Mouse (Mus musculus) liver, adult 2 months (tissue): ENCODE data around the gene Vsir. TPM values are rescaled to one million over a fixed set of nuclear protein-coding genes. Genes with fewer than 3 reads are reported as not detected.

Source experiments
- DNase-seq: peaks from one replicate; pipeline ENCODE4 v3.0.0-alpha.2; 2011; ENCODE audit warnings: low read depth, low spot score; ENCODE audit errors: extremely low read depth
- H3K27ac ChIP-seq: fragments of 200-500 bp; replicated peaks from 2 replicates; pipeline ENCODE4 v1.5.1; 2012; ENCODE audit warnings: low read depth, mild to moderate bottlenecking, control low read depth, inconsistent platforms, low read length; ENCODE audit not compliant: insufficient read depth
- H3K27me3 ChIP-seq: fragments of 200-500 bp; 2 replicates; pipeline ENCODE4 v1.6.1; 2012; ENCODE audit warnings: mild to moderate bottlenecking, moderate library complexity, low read length, inconsistent platforms; ENCODE audit not compliant: control insufficient read depth, insufficient read depth
- H3K36me3 ChIP-seq: fragments of 200-500 bp; 2 replicates; pipeline ENCODE4 v1.6.1; 2012; ENCODE audit warnings: low read length, inconsistent platforms; ENCODE audit not compliant: control insufficient read depth, insufficient read depth
- H3K4me1 ChIP-seq: fragments of 200-500 bp; 2 replicates; pipeline ENCODE4 v1.6.1; 2011; ENCODE audit warnings: low read length; ENCODE audit not compliant: control insufficient read depth, insufficient read depth
- H3K4me3 ChIP-seq: fragments of 200-500 bp; 2 replicates; pipeline ENCODE4 v1.5.1; 2011; ENCODE audit warnings: low read depth, mild to moderate bottlenecking, control low read depth, low read length, moderate library complexity; ENCODE audit not compliant: insufficient read depth
- H3K79me2 ChIP-seq: fragments of 200-500 bp; 2 replicates; pipeline ENCODE4 v1.6.1; 2012; ENCODE audit warnings: inconsistent platforms, mild to moderate bottlenecking, low read length, moderate library complexity; ENCODE audit not compliant: control insufficient read depth, insufficient read depth
- H3K9ac ChIP-seq: fragments of 200-500 bp; 2 replicates; pipeline ENCODE4 v1.6.1; 2012; ENCODE audit warnings: low read depth, mild to moderate bottlenecking, control low read depth, inconsistent platforms, low read length
- CTCF ChIP-seq: fragments of 200-500 bp; IDR thresholded peaks from 2 replicates; pipeline ENCODE4 v1.5.1; 2011; ENCODE audit warnings: low read depth, low read length, control low read depth
- POLR2A ChIP-seq: fragments of 200-500 bp; IDR thresholded peaks from 2 replicates; pipeline ENCODE4 v1.6.1; 2011; ENCODE audit warnings: low read length, control low read depth; ENCODE audit not compliant: insufficient read depth; ENCODE audit errors: extremely low read depth
- WGBS: fragments of 180-500 bp; shearing (Covaris S2); methylation state at CpG from one replicate; pipeline ENCODE4 v1.1.7; 2018; 5-methylcytosine and 5-hydroxymethylcytosine counted together
- polyA plus RNA-seq: library from polyadenylated mRNA; depleted of rRNA; stranded (reverse); fragments of >200 nt; gene quantifications from 2 replicates; pipeline ENCODE4 v1.2.3, GENCODE M21; 2012
- total RNA-seq: library from RNA; depleted of rRNA; stranded (reverse); fragments of >200 nt; gene quantifications from 2 replicates; pipeline ENCODE4 v1.2.3, GENCODE M21; 2014

The Vsir gene
- total and polyA plus RNA-seq, 2 experiments = 5.3 to 8.1 TPM

DNA sequence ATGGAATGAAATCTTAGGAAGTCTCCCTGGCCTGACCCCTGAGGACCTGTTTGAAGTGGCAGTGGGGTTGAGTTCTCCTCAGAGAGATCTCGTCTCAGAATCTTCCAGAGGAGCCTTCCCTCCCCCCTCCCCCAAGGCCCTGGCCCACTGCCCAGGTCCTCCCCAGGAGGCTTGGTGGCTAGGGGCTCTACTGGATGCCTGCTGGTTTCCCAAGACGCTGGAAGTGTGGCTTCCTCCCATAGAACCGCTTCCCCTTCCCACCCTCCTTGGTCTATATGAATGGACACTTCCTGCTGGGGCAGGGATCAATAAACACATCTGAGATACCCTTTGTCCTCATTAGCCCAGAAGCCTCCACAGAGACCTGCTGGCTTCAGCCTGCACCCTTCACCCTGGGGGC, 4.6 kb downstream of the Vsir start:
- no peak overlapping the region for H3K4me3 ChIP-seq
- H3K9ac ChIP-seq = peak overlapping the region; percentile 2; the same call in 1 of the 2 replicates
- H3K4me1 ChIP-seq = peaks cover 6% of the 10 kb centered on the region
- no peak for TF ChIP-seq POLR2A
- TF ChIP-seq CTCF = no peak
- 33% methylated on average over 3 of the region's 3 CpGs for WGBS
- H3K27me3 ChIP-seq = no peaks in the 10 kb centered on the region
- H3K79me2 ChIP-seq = no peaks in the 10 kb centered on the region
- DNase-seq = no peak
- peak overlapping the region; percentile 22 for H3K27ac ChIP-seq
- H3K36me3 ChIP-seq = no peaks in the 10 kb centered on the region

DNA sequence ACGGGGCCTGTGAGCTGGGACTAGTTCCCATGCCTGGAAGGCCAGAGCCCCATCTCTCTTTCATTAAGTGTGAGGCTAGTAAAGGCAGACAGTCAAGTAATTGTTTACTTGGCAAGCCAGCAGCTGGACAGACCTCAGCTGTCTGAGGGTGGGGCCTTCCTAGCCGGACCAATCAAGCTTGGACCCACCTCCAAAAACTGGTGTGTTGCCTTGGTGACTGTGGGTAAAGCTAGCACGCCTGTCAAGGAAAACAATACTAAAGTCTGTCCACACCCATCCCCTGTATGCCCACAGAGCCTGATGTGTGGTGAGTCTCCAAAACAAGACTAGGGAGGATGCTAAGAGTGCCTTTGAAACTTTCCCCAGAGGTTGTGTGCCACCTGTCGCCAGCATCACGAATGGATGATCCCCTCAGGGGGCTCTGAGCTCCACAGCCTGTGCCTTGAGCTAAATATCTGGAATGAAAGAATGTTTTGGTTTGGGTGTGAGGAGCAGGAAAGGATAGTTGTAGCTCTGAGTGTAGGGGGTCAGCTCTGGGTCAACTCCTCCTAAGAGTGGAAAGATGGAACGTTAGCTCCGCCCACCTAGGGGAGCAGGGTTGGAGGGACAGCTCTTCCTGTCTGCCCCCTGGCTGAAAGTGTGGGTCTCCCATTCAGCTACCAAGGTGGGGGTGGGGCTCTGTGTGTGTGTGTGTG, 5.3 kb downstream of the Vsir start:
- Histone ChIP-seq H3K27ac (peak overlapping the region; percentile 22; the same call in 1 of the 2 replicates), H3K79me2 (no peaks in the 10 kb centered on the region), H3K9ac (no peak overlapping the region), H3K4me3 (no peak overlapping the region), H3K4me1 (peaks cover 6% of the 10 kb centered on the region), H3K27me3 (no peaks in the 10 kb centered on the region), H3K36me3 (no peaks in the 10 kb centered on the region)
- 34% methylated on average over 7 of the region's 7 CpGs for WGBS
- DNase-seq = peak; percentile 72
- TF ChIP-seq CTCF (no peak), POLR2A (no peak)

DNA sequence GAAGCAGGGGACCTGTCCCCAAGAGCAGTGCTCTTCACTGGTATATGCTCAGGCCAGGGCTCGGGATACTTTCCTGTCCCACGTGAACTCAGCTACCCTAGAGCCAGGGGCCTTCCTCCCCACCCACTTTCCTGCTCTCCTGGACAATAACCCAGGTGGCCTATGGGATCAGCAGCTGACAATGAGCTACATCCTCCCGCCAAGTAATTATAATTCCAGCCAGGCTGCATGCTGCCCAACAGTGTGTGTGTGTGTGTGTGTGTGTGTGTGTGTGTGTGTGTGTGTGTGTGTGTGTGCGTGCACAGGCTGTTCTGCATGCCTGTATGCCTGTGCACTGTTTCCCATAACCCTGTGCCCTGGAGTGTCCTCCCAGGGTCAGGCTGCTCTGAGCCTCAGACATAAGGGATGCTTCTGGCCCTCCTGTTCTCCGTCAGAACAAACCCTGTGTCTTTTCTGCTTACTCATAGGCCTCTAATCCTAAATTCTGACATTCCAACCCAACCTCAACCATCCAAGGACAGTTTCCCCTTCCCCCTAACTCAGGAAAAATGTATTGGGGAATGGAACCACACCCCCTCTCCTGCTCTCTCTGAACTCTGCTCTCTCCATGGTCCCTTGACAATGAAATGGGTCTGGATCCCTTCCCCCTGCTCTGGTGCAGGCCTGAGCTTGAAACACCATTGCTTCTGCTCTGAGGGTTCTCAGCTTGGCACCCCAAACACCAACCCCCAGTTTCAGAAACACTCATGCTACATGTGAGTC, 6.8 kb downstream of the Vsir start:
- WGBS = 88% methylated on average over 5 of the region's 5 CpGs
- TF ChIP-seq POLR2A (no peak), CTCF (no peak)
- Histone ChIP-seq H3K79me2 (no peaks in the 10 kb centered on the region), H3K4me1 (peaks cover 6% of the 10 kb centered on the region), H3K27me3 (no peaks in the 10 kb centered on the region), H3K4me3 (no peak overlapping the region), H3K27ac (no peak overlapping the region), H3K9ac (no peak overlapping the region), H3K36me3 (no peaks in the 10 kb centered on the region)
- no peak for DNase-seq

DNA sequence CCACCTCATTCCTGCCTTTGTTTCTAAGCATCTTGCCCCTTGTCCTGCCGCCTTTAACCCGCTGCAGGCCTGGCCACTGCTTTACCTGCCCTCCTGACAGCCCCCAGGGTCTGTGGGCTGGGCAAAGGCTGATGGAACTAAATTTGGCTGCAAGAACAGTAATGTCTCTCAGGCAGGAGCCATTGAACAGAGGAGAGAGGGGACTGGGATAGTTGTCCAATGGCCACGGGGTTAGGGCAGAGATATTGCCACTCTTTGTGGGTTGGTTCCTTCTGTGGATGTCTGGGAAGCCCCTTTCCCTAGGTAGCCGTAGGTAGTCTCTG, 7.3 kb downstream of the Vsir start:
- H3K27ac ChIP-seq = no peak overlapping the region
- no peak for DNase-seq
- no peaks in the 10 kb centered on the region for H3K27me3 ChIP-seq
- H3K79me2 ChIP-seq = no peaks in the 10 kb centered on the region
- TF ChIP-seq CTCF (no peak), POLR2A (no peak)
- 93% methylated on average over 4 of the region's 4 CpGs for WGBS
- no peak overlapping the region for H3K4me3 ChIP-seq
- H3K4me1 ChIP-seq = peaks cover 6% of the 10 kb centered on the region
- H3K9ac ChIP-seq = no peak overlapping the region
- H3K36me3 ChIP-seq = no peaks in the 10 kb centered on the region

DNA sequence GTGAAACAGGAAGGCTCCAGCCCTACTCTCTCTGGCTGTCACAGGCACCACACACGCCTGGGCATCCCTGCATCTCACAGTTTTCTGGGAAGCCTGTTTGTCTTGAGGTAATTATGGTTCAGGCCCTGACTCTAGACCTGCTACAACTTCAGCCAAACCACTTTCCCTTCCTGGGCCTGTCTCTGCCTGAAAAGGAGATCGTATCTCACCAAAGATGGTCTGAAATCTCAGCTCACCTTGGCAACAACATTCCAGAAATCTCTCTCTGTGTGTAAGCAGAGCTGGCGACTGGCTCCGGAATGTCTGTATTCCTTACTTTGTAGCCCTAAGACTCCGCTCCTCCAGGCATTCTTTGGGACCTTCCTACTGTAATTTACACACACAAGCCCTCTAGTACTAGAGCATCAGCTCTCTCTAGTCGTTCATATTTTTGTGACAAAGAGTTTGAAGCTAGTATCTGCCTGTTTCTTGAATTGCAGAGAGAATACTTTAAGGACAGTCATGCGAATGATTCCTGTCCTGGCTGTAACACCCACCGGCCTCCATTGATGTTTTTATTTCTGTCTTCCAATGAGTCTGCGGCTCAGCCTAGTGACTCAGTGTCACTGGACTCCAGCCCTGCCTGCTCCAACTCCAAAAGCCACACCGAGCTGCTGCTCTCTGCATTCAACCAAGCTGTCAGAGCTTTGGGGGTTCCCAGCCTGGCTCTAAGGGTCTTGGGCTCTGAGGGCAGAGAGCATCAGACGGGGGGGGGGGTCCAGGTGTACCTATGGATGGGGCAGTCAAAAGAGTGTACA, 8.4 kb downstream of the Vsir start:
- H3K27me3 ChIP-seq = no peaks in the 10 kb centered on the region
- TF ChIP-seq CTCF (no peak), POLR2A (no peak)
- DNase-seq = no peak
- no peaks in the 10 kb centered on the region for H3K79me2 ChIP-seq
- peaks cover 6% of the 10 kb centered on the region for H3K4me1 ChIP-seq
- no peak overlapping the region for H3K27ac ChIP-seq
- no peak overlapping the region for H3K9ac ChIP-seq
- H3K36me3 ChIP-seq = no peaks in the 10 kb centered on the region
- 76% methylated on average over 11 of the region's 11 CpGs for WGBS
- H3K4me3 ChIP-seq = no peak overlapping the region
